Mouse (Mus musculus) ES-E14 (cell line): ENCODE data around the gene 4933411K16Rik. TPM values are rescaled to one million over a fixed set of nuclear protein-coding genes. Genes with fewer than 3 reads are reported as not detected.
"Not testable (repeated sequence)": the region's sequence is repeated elsewhere in the genome, so short reads cannot be mapped to it uniquely, and the experiment has no call there.

ENCODE experiments used
- DNase-seq: peaks from one replicate; pipeline ENCODE4 v3.0.0-alpha.2; 2013; ENCODE audit warnings: low read depth, low spot score
- H3K27ac ChIP-seq: 2 replicates; pipeline ENCODE4 v1.5.1; 2012; ENCODE audit warnings: low read depth, mild to moderate bottlenecking, low read length, moderate library complexity, mixed read lengths; ENCODE audit not compliant: poor library complexity, insufficient read depth, severe bottlenecking
- H3K36me3 ChIP-seq: 2 replicates; pipeline ENCODE4 v1.6.1; 2012; ENCODE audit warnings: mild to moderate bottlenecking, low read length, moderate library complexity, mixed read lengths; ENCODE audit not compliant: control insufficient read depth, poor library complexity, insufficient read depth, severe bottlenecking
- H3K4me1 ChIP-seq, 2 experiments: fragments of 150-350 bp in 1 of 2; sonication (generic) in 1 of 2; 2 replicates each; pipeline ENCODE4 v1.6.1; 2012; ENCODE audit warnings: low read length in 2 of 2, mild to moderate bottlenecking in 1 of 2, mixed read lengths in 1 of 2; ENCODE audit not compliant: control insufficient read depth in 2 of 2, insufficient read depth in 2 of 2, poor library complexity in 1 of 2
- H3K4me3 ChIP-seq, 2 experiments: fragments of 150-350 bp in 1 of 2; sonication (generic) in 1 of 2; 2 replicates each; pipeline ENCODE4 v1.5.1; 2012; ENCODE audit warnings: low read length in 2 of 2, low read depth in 1 of 2, mild to moderate bottlenecking in 1 of 2, mixed read lengths in 1 of 2; ENCODE audit not compliant: insufficient read depth in 1 of 2, poor library complexity in 1 of 2, severe bottlenecking in 1 of 2
- H3K9ac ChIP-seq: 2 replicates; pipeline ENCODE4 v1.6.1; 2012; ENCODE audit warnings: low read depth, mild to moderate bottlenecking, low read length, mixed read lengths; ENCODE audit not compliant: poor library complexity, insufficient read depth, severe bottlenecking
- H3K9me3 ChIP-seq: fragments of 150-350 bp; sonication (generic); 2 replicates; pipeline ENCODE4 v1.6.1; 2012; ENCODE audit warnings: low read depth, mild to moderate bottlenecking, low read length; ENCODE audit not compliant: control insufficient read depth, insufficient read depth
- CHD2 ChIP-seq: IDR thresholded peaks from 2 replicates; pipeline ENCODE4 v1.6.1; 2014; ENCODE audit warnings: mild to moderate bottlenecking, low read depth, low read length, inconsistent platforms
- HCFC1 ChIP-seq: IDR thresholded peaks from 2 replicates; pipeline ENCODE4 v1.6.1; 2012; ENCODE audit warnings: low read length, inconsistent platforms, borderline replicate concordance; ENCODE audit not compliant: insufficient read depth
- MAFK ChIP-seq: IDR thresholded peaks from 2 replicates; pipeline ENCODE4 v1.6.1; 2014; ENCODE audit warnings: mild to moderate bottlenecking, low read depth, low read length, inconsistent platforms; ENCODE audit not compliant: insufficient read depth
- ZC3H11A ChIP-seq: IDR thresholded peaks from 2 replicates; pipeline ENCODE4 v1.6.1; 2012; ENCODE audit warnings: low read depth, mild to moderate bottlenecking, inconsistent platforms, low read length, borderline replicate concordance
- ZNF384 ChIP-seq: IDR thresholded peaks from 2 replicates; pipeline ENCODE4 v1.6.1; 2012; ENCODE audit warnings: low read depth, low read length, inconsistent platforms
- in situ Hi-C, 2 experiments: fragments of 600-800 bp; cut with MboI; formaldehyde crosslinking; loops; one replicate each; pipeline ENCODE4 v1.15.1; 2025; ENCODE audit warnings: low sequenced_read_pairs in 2 of 2, inconsistent platforms in 1 of 2; ENCODE audit not compliant: unreplicated experiment in 2 of 2
- total RNA-seq: library from RNA; depleted of rRNA; stranded (reverse); fragments of 300-350 nt; gene quantifications from 2 replicates; pipeline ENCODE4 v1.2.3, GENCODE M21; 2012

Gene 4933411K16Rik
- total RNA-seq, 1 experiment = 0.62 TPM

DNA sequence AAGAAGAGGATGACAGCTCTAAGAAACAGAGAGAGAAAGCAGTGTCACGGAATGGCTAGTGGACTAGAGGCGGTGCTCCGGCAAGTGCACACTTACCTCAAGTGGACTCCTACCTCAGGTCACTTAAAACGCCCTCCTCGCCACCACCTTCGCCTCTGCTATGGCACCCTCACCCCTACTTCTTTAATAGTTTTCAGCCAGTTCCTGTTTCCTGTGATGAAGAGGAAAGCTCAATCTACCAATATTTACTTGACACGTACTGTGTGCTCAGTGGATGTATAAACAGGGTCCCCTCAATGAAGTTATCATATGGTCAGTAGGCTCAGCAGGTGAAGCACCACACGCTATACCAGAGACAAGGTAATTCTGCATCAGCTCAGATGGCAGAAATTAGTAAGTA is 26.5 kb downstream of the 4933411K16Rik start:
- Histone ChIP-seq H3K9ac (no peak overlapping the region), H3K4me1 (no peaks in the 10 kb centered on the region; a peak in 1 of 4 replicates), H3K4me3 (no peak overlapping the region), H3K36me3 (no peaks in the 10 kb centered on the region), H3K9me3 (no peaks in the 10 kb centered on the region), H3K27ac (no peak overlapping the region)
- no peak for DNase-seq
- in situ Hi-C loops = no loop called here
- TF ChIP-seq CHD2 (no peak), ZC3H11A (no peak), ZNF384 (no peak), MAFK (no peak), HCFC1 (no peak)

DNA sequence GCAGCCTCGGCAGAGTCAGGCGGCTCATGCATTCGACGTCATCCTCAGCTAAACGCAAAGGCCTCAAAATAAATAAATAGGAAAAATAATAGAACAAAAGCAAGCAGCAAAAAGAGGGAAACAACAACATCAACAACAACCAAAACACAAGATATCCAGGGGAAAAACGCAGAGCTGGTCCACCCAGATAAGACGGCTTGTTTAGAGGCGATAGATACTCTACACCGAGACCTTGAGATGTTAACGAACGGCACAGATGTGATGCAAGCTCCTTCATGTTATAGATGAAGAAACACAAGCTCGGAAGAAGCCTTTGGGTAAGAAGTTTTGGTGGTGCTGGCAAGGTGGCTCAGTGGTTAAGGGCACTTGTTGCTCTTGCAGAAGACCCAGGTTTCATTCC is 27.0 kb downstream of the 4933411K16Rik start:
- DNase-seq = no peak
- no peak for TF ChIP-seq ZC3H11A
- no peak for TF ChIP-seq ZNF384
- no peak for TF ChIP-seq HCFC1
- no peak for TF ChIP-seq MAFK
- no peak for TF ChIP-seq CHD2
- Histone ChIP-seq H3K9ac (no peak overlapping the region), H3K4me1 (no peaks in the 10 kb centered on the region; a peak in 1 of 4 replicates), H3K9me3 (no peaks in the 10 kb centered on the region), H3K36me3 (no peaks in the 10 kb centered on the region), H3K4me3 (no peak overlapping the region), H3K27ac (no peak overlapping the region)
- in situ Hi-C loops = no loop called here

GRCm38 (mm10) chr19:42079950-42080349 is 27.9 kb downstream of the 4933411K16Rik start:
- Histone ChIP-seq H3K9me3 (no peaks in the 10 kb centered on the region), H3K4me3 (no peak overlapping the region), H3K36me3 (no peaks in the 10 kb centered on the region), H3K4me1 (no peaks in the 10 kb centered on the region; a peak in 1 of 4 replicates), H3K27ac (no peak overlapping the region), H3K9ac (no peak overlapping the region)
- TF ChIP-seq CHD2 = no peak
- no peak for TF ChIP-seq ZC3H11A
- no peak for TF ChIP-seq MAFK
- in situ Hi-C loops = no loop called here
- DNase-seq = no peak

DNA sequence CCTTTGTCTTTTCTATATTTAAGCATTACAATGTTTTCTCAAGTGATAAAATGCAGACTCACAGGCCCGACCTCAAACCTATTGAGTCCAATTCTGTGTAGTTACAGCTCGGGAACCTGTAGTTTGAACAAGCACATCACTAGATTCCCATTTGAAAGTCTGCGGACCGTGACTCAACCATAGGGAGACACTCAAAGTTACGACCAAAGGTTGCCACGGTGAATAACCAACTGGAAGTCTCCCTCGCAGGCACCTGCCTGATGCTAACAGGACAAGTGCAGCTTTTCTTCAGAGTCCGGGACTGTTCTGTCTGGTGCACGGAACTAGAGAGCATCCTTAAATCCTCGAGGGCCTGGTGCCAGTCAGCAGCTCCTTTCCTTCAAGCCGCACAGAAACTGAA is 28.4 kb downstream of the 4933411K16Rik start:
- no peaks in the 10 kb centered on the region; a peak in 1 of 4 replicates for H3K4me1 ChIP-seq
- DNase-seq = no peak
- H3K36me3 ChIP-seq = no peaks in the 10 kb centered on the region
- H3K9ac ChIP-seq = no peak overlapping the region
- in situ Hi-C loops = no loop called here
- no peaks in the 10 kb centered on the region for H3K9me3 ChIP-seq
- no peak for TF ChIP-seq MAFK
- TF ChIP-seq ZC3H11A = no peak
- no peak for TF ChIP-seq ZNF384
- no peak for TF ChIP-seq CHD2
- no peak for TF ChIP-seq HCFC1
- H3K27ac ChIP-seq = no peak overlapping the region
- H3K4me3 ChIP-seq = no peak overlapping the region

DNA sequence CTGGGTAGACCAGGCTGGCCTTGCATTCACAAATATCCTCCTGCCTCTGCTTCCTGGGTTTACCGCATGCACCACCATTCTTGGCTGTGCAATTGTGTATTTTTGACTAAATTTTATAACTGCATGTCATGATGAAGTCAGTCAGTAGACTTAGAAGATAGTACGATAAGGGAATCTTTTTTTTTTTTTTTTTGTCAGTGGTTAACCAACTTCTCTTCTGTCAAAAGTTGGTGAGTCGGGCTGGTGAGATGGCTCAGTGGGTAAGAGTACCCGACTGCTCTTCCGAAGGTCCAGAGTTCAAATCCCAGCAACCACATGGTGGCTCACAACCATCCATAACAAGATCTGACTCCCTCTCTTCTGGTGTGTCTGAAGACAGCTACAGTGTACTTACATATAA is 29.6 kb downstream of the 4933411K16Rik start:
- H3K9ac ChIP-seq, H3K36me3 ChIP-seq, H3K27ac ChIP-seq, in situ Hi-C loops, DNase-seq, H3K9me3 ChIP-seq, H3K4me3 ChIP-seq, H3K4me1 ChIP-seq: not testable (repeated sequence)
